Mouse (Mus musculus): ENCODE results near the gene Lhfpl3. TPM values are rescaled to one million over a fixed set of nuclear protein-coding genes. Genes with fewer than 3 reads are reported as not detected.

Gene Lhfpl3
- polyA plus RNA-seq, 1 experiment from 2014 or later: 25.3 TPM

DNA sequence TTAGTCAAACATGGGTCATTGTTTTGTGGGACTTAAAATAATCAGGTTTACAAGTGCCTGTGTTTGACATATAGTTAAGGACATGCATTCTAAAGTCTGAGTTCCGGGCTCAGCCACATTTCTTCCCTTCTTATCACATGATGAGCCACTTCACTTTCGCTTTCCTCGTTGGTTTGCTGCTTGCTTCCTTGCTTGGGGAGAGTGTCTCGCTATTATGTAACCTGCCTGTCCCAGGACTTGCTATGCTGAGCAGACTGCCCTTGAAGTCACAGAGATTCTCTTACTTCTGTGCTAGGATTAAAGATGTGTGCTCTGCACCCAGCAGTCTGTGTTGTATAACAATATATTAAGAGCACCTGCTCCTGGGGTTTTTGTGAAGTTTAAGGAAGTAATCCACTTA lies 110.6 kb downstream of the Lhfpl3 start:
- Histone ChIP-seq H3K36me3 (no peaks in the 10 kb centered on the region), H3K4me1 (no peaks in the 10 kb centered on the region), H3K9ac (replicated peaks) (no peak overlapping the region), H3K27ac (replicated peaks) (no peak overlapping the region), H3K9me3 (replicated peaks) (no peaks in the 10 kb centered on the region), H3K27me3 (replicated peaks) (no peaks in the 10 kb centered on the region), H3K4me2 (no peak overlapping the region), H3K4me3 (replicated peaks) (no peak overlapping the region)
- 79% methylated on average over 4 of the region's 4 CpGs for WGBS
- no peak for ATAC-seq (ENCODE audit: low FRiP score)

DNA sequence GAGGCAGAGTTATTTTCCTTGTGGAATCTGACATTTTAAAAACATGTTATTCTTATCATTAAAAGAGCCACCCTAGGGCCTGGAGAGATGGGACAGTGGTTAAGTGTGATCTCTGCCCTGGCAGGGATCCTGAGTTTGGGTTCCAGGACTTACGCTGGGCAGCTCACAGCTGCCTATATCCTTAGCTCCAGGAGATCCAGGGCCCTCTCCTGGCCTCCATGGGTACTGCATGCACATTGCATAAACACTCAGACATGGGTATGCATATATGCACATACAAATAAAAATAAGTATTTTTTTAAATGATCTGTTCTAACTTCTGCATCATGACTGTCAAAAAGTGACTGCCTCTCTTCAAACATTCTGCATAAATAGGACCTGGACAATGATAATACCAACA lies 115.5 kb downstream of the Lhfpl3 start:
- H3K27me3 ChIP-seq (replicated peaks): no peaks in the 10 kb centered on the region
- no peak overlapping the region for H3K4me2 ChIP-seq
- no peak overlapping the region for H3K27ac ChIP-seq (replicated peaks)
- no peak overlapping the region for H3K9ac ChIP-seq (replicated peaks)
- no peaks in the 10 kb centered on the region for H3K36me3 ChIP-seq
- peaks cover 3% of the 10 kb centered on the region; the same call in 1 of the 2 replicates for H3K4me1 ChIP-seq
- ATAC-seq (ENCODE audit: low FRiP score): no peak
- no peaks in the 10 kb centered on the region for H3K9me3 ChIP-seq (replicated peaks)
- 51% methylated on average over 1 of the region's 1 CpGs for WGBS
- no peak overlapping the region for H3K4me3 ChIP-seq (replicated peaks)

DNA sequence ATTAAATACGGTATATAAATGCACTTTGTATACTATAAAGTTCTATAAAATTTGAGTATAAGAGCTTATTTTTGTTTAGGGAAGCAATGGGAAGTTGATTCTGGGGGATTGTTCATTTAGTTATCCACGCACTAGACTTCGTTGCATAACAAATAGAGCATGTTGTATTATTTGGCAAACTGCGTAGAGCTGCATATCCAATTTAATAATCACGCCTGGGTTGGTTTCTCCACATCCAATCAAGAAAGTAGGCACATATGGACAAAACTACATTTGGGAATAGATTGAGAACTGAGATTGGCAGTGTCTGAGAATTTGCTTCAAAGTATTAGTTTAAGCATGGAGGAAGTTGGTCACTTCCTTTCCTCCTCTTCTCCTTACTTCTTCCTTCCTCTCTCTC lies 123.2 kb downstream of the Lhfpl3 start:
- H3K4me3 ChIP-seq (replicated peaks): no peak overlapping the region
- no peak overlapping the region for H3K9ac ChIP-seq (replicated peaks)
- H3K27ac ChIP-seq (replicated peaks): no peak overlapping the region
- peaks cover 7% of the 10 kb centered on the region; the same call in 1 of the 2 replicates for H3K4me1 ChIP-seq
- H3K4me2 ChIP-seq: no peak overlapping the region
- H3K36me3 ChIP-seq: no peaks in the 10 kb centered on the region
- no peaks in the 10 kb centered on the region for H3K9me3 ChIP-seq (replicated peaks)
- H3K27me3 ChIP-seq (replicated peaks): no peaks in the 10 kb centered on the region
- no peak for ATAC-seq (ENCODE audit: low FRiP score)
- 85% methylated on average over 5 of the region's 5 CpGs for WGBS

DNA sequence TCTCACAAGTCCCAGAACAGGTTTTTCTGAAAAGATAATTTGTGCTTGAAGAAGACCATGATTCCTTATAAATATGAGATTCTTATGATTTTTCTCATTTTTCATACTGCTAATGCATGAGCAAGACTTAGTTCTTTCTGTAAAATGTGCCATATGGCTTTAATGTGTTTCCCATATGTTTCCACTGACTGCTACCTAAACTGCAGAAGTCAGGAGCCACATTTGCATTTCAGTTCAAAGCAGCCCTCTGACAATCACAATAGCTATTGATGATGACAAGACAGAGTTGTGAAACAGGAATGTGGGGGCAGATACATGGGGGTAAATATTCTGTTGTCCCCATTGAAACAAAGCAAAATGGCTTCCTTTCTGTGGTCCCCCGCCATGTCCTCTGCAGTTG lies 126.6 kb downstream of the Lhfpl3 start:
- H3K9me3 ChIP-seq (replicated peaks): no peaks in the 10 kb centered on the region
- ATAC-seq (ENCODE audit: low FRiP score): no peak
- 87% methylated on average over 1 of the region's 1 CpGs for WGBS
- no peak overlapping the region for H3K9ac ChIP-seq (replicated peaks)
- H3K27ac ChIP-seq (replicated peaks): no peak overlapping the region
- no peak overlapping the region for H3K4me2 ChIP-seq
- H3K4me3 ChIP-seq (replicated peaks): no peak overlapping the region
- no peaks in the 10 kb centered on the region for H3K36me3 ChIP-seq
- 0 out of 2 replicates have a peak, but pooled peaks cover 4% of the 10 kb centered on the region for H3K4me1 ChIP-seq
- H3K27me3 ChIP-seq (replicated peaks): no peaks in the 10 kb centered on the region

DNA sequence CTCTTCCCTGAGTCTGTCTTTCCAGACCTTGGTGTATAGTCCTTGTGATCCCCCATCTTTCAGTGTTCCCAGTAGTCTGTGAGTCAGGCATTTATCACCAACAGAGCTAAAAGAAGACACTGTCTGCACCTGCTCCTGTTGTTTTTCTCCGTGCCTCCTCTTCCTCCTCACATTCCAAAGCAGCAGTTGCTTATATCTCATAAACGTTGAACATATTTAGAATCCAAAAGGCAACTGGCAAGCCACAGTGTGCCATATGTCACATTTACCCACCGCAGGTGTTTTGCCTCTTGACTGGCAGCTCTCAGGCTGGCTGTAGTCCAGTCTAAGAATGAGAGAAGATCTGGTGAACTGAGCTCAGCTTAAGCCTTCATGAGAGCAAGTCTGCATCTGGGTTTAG lies 142.5 kb downstream of the Lhfpl3 start:
- Histone ChIP-seq H3K36me3 (no peaks in the 10 kb centered on the region), H3K9me3 (replicated peaks) (no peaks in the 10 kb centered on the region), H3K27me3 (replicated peaks) (no peaks in the 10 kb centered on the region), H3K27ac (replicated peaks) (no peak overlapping the region), H3K9ac (replicated peaks) (no peak overlapping the region), H3K4me1 (no peaks in the 10 kb centered on the region), H3K4me2 (no peak overlapping the region), H3K4me3 (replicated peaks) (no peak overlapping the region)
- no peak for ATAC-seq (ENCODE audit: low FRiP score)
- 77% methylated on average over 3 of the region's 3 CpGs for WGBS

DNA sequence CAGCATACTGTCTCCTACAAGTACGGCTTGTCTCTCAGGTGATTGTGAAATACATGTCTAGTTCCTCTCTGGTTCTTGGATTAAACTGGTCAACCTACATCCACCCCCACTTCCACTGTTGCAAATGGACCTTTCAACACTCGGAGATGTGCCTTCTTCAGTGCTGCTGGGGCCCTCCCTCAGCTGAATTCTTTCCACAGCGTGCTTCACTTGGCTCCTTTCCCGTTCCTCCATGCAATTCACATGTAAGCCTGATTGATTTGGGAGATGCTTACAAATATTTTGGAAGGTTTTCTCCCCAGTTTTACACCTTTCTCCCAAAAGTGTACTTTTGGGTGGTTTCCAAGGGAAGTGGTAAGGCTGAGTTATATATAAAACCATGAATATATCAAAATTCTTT lies 143.6 kb downstream of the Lhfpl3 start:
- no peak for ATAC-seq (ENCODE audit: low FRiP score)

DNA sequence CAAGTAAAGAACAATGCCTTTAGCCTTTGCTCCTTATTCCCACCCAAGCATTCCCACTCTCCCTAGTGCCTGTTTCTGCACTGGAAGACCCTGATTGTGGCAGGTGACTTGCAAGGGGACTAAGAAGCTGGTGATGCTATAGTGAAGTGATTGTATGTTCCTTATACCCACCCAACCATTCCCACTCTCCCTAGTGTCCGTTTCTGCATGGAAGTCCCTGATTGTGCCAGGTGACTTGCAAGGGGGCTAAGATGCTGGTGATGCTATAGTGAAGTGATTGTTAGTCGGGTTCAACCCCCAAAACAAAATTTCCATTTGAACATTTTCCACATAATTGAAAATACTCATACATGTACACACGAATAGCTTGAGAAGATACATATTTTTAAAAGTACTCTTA lies 151.4 kb downstream of the Lhfpl3 start:
- no peak for ATAC-seq (ENCODE audit: low FRiP score)
- Histone ChIP-seq H3K9me3 (replicated peaks) (no peaks in the 10 kb centered on the region), H3K27ac (replicated peaks) (no peak overlapping the region), H3K9ac (replicated peaks) (no peak overlapping the region), H3K4me2 (no peak overlapping the region), H3K36me3 (no peaks in the 10 kb centered on the region), H3K27me3 (replicated peaks) (no peaks in the 10 kb centered on the region), H3K4me1 (0 out of 2 replicates have a peak, but pooled peaks cover 3% of the 10 kb centered on the region), H3K4me3 (replicated peaks) (no peak overlapping the region)
- WGBS: 84% methylated on average over 3 of the region's 3 CpGs

More for the DNA sequence above, 143.6 kb downstream of the Lhfpl3 start:
- H3K27ac ChIP-seq (replicated peaks): no peak overlapping the region
- no peak overlapping the region for H3K4me2 ChIP-seq
- 82% methylated on average over 4 of the region's 4 CpGs for WGBS
- no peaks in the 10 kb centered on the region for H3K9me3 ChIP-seq (replicated peaks)
- no peaks in the 10 kb centered on the region for H3K27me3 ChIP-seq (replicated peaks)
- H3K4me3 ChIP-seq (replicated peaks): no peak overlapping the region
- no peaks in the 10 kb centered on the region for H3K36me3 ChIP-seq
- H3K4me1 ChIP-seq: no peaks in the 10 kb centered on the region
- no peak overlapping the region for H3K9ac ChIP-seq (replicated peaks)

DNA sequence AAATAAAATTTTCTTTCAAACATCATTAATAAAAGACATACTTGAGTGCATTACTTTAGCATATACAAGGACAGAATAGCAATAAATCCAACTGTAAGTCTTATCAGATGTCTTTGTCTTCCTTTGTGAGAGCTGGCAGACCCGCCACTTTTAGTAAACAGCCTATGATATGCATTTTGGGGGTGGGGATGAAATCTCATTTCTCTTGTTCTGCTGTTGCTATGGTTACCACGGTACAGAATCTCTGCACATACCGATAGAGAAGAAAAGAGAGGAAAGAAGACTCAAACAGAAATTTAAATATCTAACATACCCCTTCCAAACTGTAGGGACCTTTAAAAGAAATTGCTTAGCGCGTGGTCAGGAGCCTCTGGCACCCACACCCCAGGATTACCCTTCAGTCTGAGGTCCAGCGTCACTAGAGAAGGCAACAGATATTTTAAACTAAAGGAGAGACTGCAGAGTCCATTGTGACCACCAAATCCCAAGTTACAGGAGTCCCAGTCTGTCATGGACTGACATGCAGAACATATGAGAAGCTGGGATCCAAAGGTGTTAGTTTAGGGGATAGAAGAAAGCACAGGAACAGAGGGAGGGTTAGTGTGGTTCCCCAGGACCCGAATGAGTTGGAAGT lies 151.9 kb downstream of the Lhfpl3 start:
- H3K36me3 ChIP-seq: no peaks in the 10 kb centered on the region
- ATAC-seq (ENCODE audit: low FRiP score): peak; percentile 73; the same call in 1 of the 2 replicates
- H3K4me2 ChIP-seq: no peak overlapping the region
- H3K27me3 ChIP-seq (replicated peaks): no peaks in the 10 kb centered on the region
- 0 out of 2 replicates have a peak, but pooled peaks cover 3% of the 10 kb centered on the region for H3K4me1 ChIP-seq
- no peak overlapping the region for H3K9ac ChIP-seq (replicated peaks)
- no peak overlapping the region for H3K27ac ChIP-seq (replicated peaks)
- no peak overlapping the region for H3K4me3 ChIP-seq (replicated peaks)
- 59% methylated on average over 7 of the region's 7 CpGs for WGBS
- no peaks in the 10 kb centered on the region for H3K9me3 ChIP-seq (replicated peaks)

DNA sequence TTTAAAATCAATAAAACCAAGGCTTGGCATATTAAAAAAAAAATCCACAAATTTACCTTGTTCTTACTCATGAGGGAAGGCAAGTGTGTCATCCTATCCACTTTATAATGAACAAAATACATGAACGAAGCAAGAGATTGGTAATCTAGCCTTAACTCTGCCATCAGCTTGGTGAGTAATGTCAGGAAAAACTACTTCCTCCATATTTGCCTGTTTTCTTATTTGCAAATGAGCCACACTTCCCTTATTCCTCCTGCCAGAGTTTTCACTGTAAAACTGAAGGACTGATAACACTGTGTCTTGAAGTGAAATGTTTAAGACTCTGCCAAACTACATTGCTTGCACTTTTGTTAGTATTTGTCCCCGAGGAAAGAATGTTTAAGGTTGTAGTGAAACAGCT lies 152.7 kb downstream of the Lhfpl3 start:
- Histone ChIP-seq H3K9me3 (replicated peaks) (no peaks in the 10 kb centered on the region), H3K27ac (replicated peaks) (no peak overlapping the region), H3K27me3 (replicated peaks) (no peaks in the 10 kb centered on the region), H3K4me3 (replicated peaks) (no peak overlapping the region), H3K9ac (replicated peaks) (no peak overlapping the region), H3K36me3 (no peaks in the 10 kb centered on the region), H3K4me2 (no peak overlapping the region), H3K4me1 (0 out of 2 replicates have a peak, but pooled peaks cover 3% of the 10 kb centered on the region)
- 83% methylated on average over 2 of the region's 2 CpGs for WGBS
- ATAC-seq (ENCODE audit: low FRiP score): no peak

DNA sequence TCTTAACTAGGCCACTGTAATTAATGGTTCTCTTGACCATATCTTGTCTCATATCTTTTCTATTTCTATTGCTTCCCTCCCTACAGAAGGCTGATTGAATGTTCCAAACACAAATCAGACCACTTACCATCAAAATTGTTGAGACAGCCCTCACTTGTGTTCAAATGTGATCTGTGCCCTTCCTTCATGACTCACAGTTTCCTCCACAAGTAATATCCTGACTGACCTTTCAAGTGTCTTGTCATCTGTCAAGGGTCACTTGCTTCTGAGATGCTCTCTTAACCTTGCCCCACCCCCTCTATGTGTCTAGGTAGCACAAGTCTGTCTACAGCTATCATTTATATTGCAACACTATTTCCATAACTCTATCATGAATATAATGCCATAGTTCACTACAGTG lies 154.1 kb downstream of the Lhfpl3 start:
- no peaks in the 10 kb centered on the region for H3K9me3 ChIP-seq (replicated peaks)
- H3K4me1 ChIP-seq: 0 out of 2 replicates have a peak, but pooled peaks cover 3% of the 10 kb centered on the region
- H3K9ac ChIP-seq (replicated peaks): no peak overlapping the region
- ATAC-seq (ENCODE audit: low FRiP score): no peak
- no peak overlapping the region for H3K4me3 ChIP-seq (replicated peaks)
- H3K27ac ChIP-seq (replicated peaks): no peak overlapping the region
- H3K4me2 ChIP-seq: no peak overlapping the region
- no peaks in the 10 kb centered on the region for H3K36me3 ChIP-seq
- H3K27me3 ChIP-seq (replicated peaks): no peaks in the 10 kb centered on the region

DNA sequence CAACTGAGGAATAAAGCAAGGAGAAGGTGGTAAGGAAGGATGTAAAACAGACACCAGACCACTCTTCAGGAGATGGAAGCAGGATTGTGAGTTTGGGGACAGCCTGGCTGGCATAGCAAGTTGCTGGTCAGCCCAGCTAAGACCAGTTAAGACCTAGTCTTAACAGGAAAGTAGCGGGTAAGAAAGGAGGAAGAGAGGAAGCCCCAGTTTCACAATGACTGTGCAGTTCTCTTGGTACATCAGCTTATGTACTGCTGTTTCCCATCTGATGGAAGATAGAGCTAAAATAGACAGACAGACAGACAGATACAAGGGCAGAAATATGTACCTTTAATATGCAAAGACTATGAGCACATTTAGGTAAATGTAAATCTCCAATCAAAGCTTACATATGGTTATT lies 171.3 kb downstream of the Lhfpl3 start:
- no peaks in the 10 kb centered on the region for H3K36me3 ChIP-seq
- H3K9me3 ChIP-seq (replicated peaks): no peaks in the 10 kb centered on the region
- H3K27ac ChIP-seq (replicated peaks): no peak overlapping the region
- H3K9ac ChIP-seq (replicated peaks): no peak overlapping the region
- H3K4me1 ChIP-seq: no peaks in the 10 kb centered on the region
- 96% methylated on average over 1 of the region's 1 CpGs for WGBS
- H3K27me3 ChIP-seq (replicated peaks): no peaks in the 10 kb centered on the region
- H3K4me2 ChIP-seq: no peak overlapping the region
- no peak overlapping the region for H3K4me3 ChIP-seq (replicated peaks)
- no peak for ATAC-seq (ENCODE audit: low FRiP score)

DNA sequence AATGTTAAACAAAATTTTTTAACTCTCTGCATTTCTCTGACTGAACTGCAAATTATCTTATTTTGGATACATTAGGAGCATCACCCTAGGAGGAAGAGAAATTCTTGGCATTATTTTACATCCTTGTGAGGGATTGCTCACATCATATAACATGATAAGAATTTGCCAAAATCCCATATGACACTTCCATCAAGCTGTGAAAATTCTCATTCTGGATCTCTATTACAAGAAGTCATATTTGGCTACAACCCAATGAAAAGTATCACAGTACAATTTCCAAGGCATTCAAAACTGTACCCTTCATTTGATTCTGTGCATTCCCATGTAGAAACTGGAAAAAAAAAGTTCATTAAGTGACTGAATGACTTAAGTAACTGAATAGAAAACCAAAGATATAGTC lies 180.3 kb downstream of the Lhfpl3 start:
- Histone ChIP-seq H3K36me3 (no peaks in the 10 kb centered on the region), H3K9ac (replicated peaks) (no peak overlapping the region), H3K4me2 (no peak overlapping the region), H3K9me3 (replicated peaks) (no peaks in the 10 kb centered on the region), H3K27me3 (replicated peaks) (no peaks in the 10 kb centered on the region), H3K27ac (replicated peaks) (no peak overlapping the region), H3K4me1 (no peaks in the 10 kb centered on the region), H3K4me3 (replicated peaks) (no peak overlapping the region)
- ATAC-seq (ENCODE audit: low FRiP score): no peak
